Mouse (Mus musculus) small intestine, adult 2 months (tissue): ENCODE results near the gene Npr2.
"Not testable (repeated sequence)": the region's sequence is repeated elsewhere in the genome, so short reads cannot be mapped to it uniquely, and the experiment has no call there.

ENCODE experiments used
- CTCF ChIP-seq: fragments of 200-500 bp; IDR thresholded peaks from 2 replicates; pipeline ENCODE4 v1.5.1; 2012; ENCODE audit warnings: low read depth, mild to moderate bottlenecking, control low read depth, inconsistent platforms, low read length, moderate library complexity, mixed read lengths; ENCODE audit not compliant: insufficient replicate concordance, insufficient read length; ENCODE audit errors: extremely low read depth
- POLR2A ChIP-seq: fragments of 200-500 bp; IDR thresholded peaks from 2 replicates; pipeline ENCODE4 v1.6.1; 2012; ENCODE audit warnings: low read depth, mild to moderate bottlenecking, control low read depth, inconsistent platforms, low read length, moderate library complexity

GRCm38 (mm10) chr4:43596597-43596996 lies 35.1 kb upstream of the Npr2 start:
- TF ChIP-seq CTCF, POLR2A: not testable (repeated sequence)
